Mouse (Mus musculus): Measurements from ENCODE around the gene Nsun7. TPM values are rescaled to one million over a fixed set of nuclear protein-coding genes. Genes with fewer than 3 reads are reported as not detected.

Gene Nsun7
- polyA plus RNA-seq, 1 experiment, result not detected

GRCm38 (mm10) chr5:66310806-66311205 lies 51.1 kb downstream of the Nsun7 start:
- no peak for TF ChIP-seq GATA1 (IDR thresholded peaks at IDR 0.05; ENCODE audit: low read length)

GRCm38 (mm10) chr5:66315791-66316190 lies 56.1 kb downstream of the Nsun7 start:
- no peak for TF ChIP-seq GATA1 (IDR thresholded peaks at IDR 0.05; ENCODE audit: low read length)

- no peak for TF ChIP-seq GATA1 (IDR thresholded peaks at IDR 0.05; ENCODE audit: low read length)
Measured at GRCm38 (mm10) chr5:66319341-66319740, 59.6 kb downstream of the Nsun7 start.

GRCm38 (mm10) chr5:66319827-66320404 lies 60.2 kb downstream of the Nsun7 start:
- no peak for TF ChIP-seq GATA1 (IDR thresholded peaks at IDR 0.05; ENCODE audit: low read length)

GRCm38 (mm10) chr5:66323131-66323530 lies 63.4 kb downstream of the Nsun7 start:
- TF ChIP-seq GATA1 (IDR thresholded peaks at IDR 0.05; ENCODE audit: low read length), result no peak

- TF ChIP-seq GATA1 (IDR thresholded peaks at IDR 0.05; ENCODE audit: low read length), result no peak
Measured at GRCm38 (mm10) chr5:66323603-66324002, 63.9 kb downstream of the Nsun7 start.

- TF ChIP-seq GATA1 (IDR thresholded peaks at IDR 0.05; ENCODE audit: low read length), result no peak
Measured at GRCm38 (mm10) chr5:66326395-66326794, 66.7 kb downstream of the Nsun7 start.

GRCm38 (mm10) chr5:66327949-66328726 lies 68.4 kb downstream of the Nsun7 start:
- TF ChIP-seq GATA1 (IDR thresholded peaks at IDR 0.05; ENCODE audit: low read length), result no peak

- no peak for TF ChIP-seq GATA1 (IDR thresholded peaks at IDR 0.05; ENCODE audit: low read length)
Measured at GRCm38 (mm10) chr5:66328766-66329165, 69.1 kb downstream of the Nsun7 start.

GRCm38 (mm10) chr5:66330806-66331205 lies 71.1 kb downstream of the Nsun7 start:
- TF ChIP-seq GATA1 (IDR thresholded peaks at IDR 0.05; ENCODE audit: low read length), result no peak

- no peak for TF ChIP-seq GATA1 (IDR thresholded peaks at IDR 0.05; ENCODE audit: low read length)
Measured at GRCm38 (mm10) chr5:66337025-66337968, 77.6 kb downstream of the Nsun7 start.

- no peak for TF ChIP-seq GATA1 (IDR thresholded peaks at IDR 0.05; ENCODE audit: low read length)
Measured at GRCm38 (mm10) chr5:66337969-66338345, 78.3 kb downstream of the Nsun7 start.

GRCm38 (mm10) chr5:66338583-66338982 lies 78.9 kb downstream of the Nsun7 start:
- no peak for TF ChIP-seq GATA1 (IDR thresholded peaks at IDR 0.05; ENCODE audit: low read length)

- TF ChIP-seq GATA1 (IDR thresholded peaks at IDR 0.05; ENCODE audit: low read length), result no peak
Measured at GRCm38 (mm10) chr5:66340356-66341102, 80.8 kb downstream of the Nsun7 start.

- TF ChIP-seq GATA1 (IDR thresholded peaks at IDR 0.05; ENCODE audit: low read length), result no peak
Measured at GRCm38 (mm10) chr5:66341848-66342247, 82.2 kb downstream of the Nsun7 start.

All from G1E-ER4 (cell line).